Mouse (Mus musculus) cerebellum, adult 2 months (tissue): ENCODE results near the gene H2-M5.

Source experiments
- CTCF ChIP-seq: fragments of 200-500 bp; IDR thresholded peaks from 2 replicates; pipeline ENCODE4 v1.5.1; 2011; ENCODE audit warnings: low read depth, mild to moderate bottlenecking, control low read depth, low read length, moderate library complexity, borderline replicate concordance; ENCODE audit not compliant: insufficient read depth
- POLR2A ChIP-seq: fragments of 200-500 bp; IDR thresholded peaks from 2 replicates; pipeline ENCODE4 v1.6.1; 2011; ENCODE audit warnings: low read length, control low read depth, borderline replicate concordance; ENCODE audit not compliant: insufficient read depth

DNA sequence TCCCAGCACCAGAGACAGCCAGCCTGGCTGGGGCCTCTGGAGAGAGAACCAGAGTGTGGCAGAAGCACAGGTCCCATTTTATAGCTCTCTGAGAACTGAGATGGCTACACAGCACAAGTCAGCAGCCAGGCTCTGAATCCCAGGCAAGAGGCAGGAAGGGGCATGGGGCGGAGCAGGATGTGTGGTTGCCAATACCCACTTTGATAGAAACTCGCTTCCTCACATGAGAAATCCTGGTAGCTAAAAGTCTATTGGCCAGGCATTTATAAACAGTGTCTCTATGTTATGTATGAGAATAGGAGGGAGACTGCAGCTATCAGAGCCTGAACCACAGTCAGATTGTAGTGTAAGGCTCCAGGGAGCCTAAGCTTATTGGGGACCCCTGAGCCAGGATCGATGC, 16.5 kb downstream of the H2-M5 start:
- TF ChIP-seq CTCF (no peak), POLR2A (no peak)
